Mouse (Mus musculus): ENCODE data around the gene Fkbp1a.
A peak's percentile ranks its signal among the peaks of the same experiment; 100 is the strongest.

The Fkbp1a gene

DNA sequence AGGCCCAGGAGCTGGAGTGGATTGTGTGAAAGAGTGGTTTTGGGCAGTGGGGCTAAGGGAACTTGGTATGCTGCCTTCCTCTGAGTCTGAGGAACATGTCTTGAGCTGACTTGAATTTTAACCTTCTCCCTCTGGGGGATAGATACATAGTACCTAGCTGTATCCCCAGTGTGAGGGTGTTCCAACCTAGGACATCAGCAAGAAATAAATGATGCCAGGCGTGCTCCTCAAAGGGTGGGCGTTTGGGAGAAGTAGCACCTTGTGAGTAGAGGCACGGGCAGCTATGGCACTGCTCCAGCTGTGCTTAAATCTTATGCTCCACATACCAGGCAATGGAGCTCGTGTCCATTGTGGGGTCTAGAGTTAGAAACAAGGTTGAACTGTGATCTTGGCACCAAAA lies 4.3 kb downstream of the Fkbp1a start:
- no peak for DNase-seq (ENCODE audit: low read depth in 1 of 2, low spot score in 2 of 2)

DNA sequence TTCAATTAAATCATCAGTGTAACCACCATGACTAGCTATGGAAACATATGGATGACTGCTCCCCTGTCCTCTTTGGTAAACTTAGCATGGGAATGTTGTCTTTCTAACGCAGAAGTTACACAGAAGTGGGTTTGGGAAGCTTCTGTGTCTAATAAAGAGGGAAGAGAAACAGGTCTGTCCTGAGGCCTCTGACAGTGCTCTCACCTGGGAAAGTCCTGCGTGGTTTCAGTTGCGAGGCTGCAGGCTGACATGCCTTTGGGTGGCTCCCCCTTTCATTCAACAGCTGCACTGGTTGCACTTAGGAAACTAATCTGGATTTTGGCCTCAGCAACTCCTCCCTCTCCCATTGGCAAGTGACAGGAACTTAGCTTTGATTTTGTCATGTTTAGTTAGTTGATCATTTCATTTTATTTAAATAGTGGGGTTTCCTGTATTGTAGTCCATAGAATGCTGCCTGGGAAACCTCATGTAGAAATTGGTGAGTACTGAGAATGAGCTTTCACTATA lies 7.4 kb downstream of the Fkbp1a start:
- DNase-seq (ENCODE audit: low read depth in 1 of 2, low spot score in 2 of 2) = no peak

DNA sequence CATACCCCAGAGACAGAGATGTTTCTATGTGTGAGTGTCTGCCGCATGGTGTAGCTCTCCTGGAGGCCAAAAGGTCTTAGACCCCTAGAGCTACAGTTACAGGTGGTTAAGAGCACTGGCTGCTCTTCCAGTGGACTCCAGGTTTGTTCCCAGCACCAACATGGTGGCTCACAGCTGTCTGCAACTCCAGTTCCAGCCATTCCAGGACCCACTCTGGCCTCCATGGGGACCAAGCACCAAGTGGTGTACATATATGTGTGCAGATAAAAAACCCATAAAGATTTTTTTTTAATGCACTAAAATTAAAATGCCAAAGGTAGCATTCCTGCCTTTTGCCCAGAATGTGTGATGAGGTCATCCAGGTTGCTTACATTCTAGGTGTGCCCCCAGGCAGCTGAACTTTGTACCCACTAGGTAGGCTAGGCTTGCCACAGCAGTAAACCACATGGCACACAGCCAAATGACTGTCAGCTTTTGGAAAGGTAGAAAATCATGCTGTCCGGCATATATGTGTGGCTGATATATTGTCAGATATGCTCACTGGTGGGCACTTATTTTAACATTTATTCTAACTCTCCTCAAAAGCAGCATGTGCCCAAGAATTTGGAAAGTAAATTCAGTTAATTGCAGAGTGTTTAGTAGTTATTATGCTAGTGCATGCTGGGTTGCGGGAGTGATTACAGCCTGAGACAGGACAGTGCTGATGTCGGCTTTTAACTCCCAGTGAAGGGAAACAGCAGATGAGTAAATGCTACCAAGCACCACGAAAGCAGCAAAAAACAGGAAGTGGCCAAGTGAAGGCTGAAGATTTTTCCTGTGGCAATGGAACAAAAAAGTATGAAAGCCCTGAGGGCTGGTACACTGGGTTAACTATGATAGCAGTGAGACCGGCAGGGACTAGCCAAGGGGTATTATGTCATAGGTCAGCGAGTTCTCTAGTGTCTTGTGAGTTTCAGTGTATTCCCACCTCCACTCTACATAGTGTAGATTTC lies 20.9 kb downstream of the Fkbp1a start:
- no peak for DNase-seq (ENCODE audit: low read depth in 1 of 2, low spot score in 2 of 2)

DNA sequence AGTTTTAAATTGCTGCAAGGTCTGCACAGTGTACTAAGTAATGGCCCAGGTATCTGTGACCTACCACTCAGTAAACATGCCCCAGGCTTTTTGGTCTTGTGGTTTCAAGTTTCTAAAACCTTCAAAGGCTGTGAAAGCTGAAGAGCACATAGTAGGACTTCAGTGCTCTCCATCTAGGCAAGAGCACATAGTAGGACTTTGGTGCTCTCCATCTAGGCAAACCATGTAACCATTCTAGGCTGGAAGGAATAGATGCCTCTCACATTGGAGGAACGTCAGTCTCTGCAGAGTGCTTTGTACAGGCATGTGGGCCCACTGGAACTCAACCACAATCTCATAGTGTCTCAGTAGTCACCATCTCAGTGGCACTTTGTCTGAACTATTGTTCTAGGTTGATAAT lies 21.7 kb downstream of the Fkbp1a start:
- no peak for DNase-seq (ENCODE audit: low read depth in 1 of 2, low spot score in 2 of 2)

DNA sequence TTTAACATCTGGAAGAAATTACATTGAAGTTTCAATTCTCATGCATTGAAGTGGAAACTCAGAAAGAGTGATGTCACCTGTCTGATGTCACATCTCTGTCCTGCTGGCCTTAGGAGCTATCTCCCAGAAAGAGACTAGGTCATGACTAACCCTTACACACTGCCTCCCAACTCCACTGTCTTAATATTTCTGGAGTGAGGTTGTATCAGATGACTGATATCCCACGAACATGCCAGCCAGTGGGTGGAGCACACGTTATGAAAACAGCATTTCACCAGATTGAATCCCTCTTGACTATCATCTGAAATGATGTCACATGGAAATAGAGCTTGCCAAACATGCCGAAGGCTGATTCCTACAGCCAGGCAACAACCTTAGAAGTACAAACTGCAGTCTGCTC lies 22.7 kb downstream of the Fkbp1a start:
- DNase-seq (ENCODE audit: low read depth in 1 of 2, low spot score in 2 of 2) = no peak

DNA sequence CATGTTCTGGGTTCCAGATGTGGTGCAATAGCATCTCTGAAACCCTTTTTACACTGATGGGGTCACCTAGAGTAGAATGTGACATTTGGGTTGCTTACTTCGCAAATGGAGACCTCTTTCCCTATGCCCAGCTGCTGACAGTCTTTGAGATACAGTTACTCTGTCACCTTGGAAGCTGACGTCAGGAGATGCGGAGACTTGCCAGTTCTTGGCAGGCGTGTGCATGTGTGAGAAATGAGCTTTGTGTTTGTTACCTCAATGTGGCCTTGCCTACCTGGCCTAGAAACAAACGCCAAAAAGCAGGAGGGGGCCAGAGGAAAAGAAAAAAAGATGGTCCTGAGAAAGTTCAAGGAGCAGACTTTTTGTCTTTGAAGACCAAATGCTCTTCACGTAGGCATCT lies 24.6 kb downstream of the Fkbp1a start:
- DNase-seq (ENCODE audit: low read depth in 1 of 2, low spot score in 2 of 2) = no peak

DNA sequence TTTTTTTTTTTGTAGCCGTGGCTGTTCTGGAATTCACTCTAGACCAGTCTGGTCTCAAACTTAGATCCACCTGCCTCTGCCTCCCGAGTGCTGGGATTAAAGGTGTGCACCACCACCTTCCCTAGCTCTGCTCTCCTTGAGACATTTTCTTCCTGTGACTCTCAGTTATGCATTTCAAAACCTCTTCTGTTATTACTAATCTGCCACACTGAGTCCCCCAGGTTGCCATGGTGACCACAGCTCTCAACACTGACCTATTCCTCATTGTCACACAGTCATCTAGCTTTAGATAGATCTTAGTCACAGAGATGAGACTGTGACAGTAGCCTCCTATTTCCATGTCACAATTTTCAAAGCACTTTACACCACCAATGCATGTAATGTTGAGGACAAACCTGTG lies 27.2 kb downstream of the Fkbp1a start:
- DNase-seq (ENCODE audit: low read depth in 1 of 2, low spot score in 2 of 2) = no peak

DNA sequence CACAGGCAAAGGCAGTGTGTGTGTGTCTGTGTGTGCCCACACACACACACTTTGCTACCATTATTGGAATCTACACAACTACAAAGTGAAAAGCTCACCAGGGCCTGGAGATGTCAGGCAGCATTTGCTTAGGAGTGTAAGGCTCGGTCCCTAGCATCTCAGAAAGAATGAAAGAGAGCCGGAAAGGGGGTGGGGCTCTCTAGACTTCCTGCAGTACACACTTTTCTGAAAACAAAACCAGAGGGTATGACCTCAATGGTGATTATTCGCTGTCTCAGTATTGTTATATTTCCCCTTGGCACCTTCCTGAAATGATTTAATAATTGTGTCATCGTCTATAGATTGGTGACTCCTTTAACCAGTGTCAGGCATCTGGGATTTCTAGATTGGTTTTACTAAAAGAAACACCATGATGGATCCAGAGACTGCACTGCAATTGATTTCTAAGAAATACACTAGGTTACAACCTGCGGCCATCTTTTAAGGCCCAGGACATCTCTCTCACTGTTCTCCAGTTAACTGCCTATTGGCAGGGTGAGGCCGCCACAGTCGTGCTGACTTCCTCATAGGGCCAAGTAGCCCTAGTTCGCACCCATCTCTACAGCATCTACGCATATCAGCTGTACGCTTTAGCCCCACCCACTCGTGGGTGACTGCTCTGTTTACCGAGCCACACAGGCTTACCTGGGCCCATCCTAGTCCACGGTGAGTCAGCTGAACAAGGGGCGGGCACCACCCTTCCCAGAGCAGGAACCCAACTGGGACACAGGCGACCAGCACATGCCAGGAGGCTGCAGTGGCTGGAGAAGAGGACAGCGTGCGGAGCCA lies 29.8 kb downstream of the Fkbp1a start, which contains the start of gene Sdcbp2:
Gene Sdcbp2, plus strand, starts transcription at position 750 of the 828 bp plus-strand sequence.
- no peak for DNase-seq (ENCODE audit: low read depth in 1 of 2, low spot score in 2 of 2)

DNA sequence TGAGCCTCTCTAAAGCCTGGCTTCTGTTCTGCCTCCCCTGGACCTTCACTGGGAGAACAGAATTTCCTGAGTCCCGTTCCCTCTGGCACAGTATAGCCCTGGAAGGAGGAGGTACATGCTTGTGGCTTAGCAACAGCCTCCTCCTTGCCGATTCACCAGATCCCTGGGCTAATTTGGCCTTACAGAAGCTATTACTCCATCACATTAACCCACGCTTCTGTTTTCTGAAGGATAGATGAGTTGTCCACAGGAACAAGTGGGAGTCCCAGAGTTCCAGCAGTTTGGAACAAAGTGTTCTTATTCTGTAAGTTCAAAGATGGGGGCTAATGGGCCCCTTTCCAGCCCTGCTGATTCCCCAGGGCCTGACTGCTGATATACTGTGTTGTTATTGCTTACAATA lies 31.4 kb downstream of the Fkbp1a start:
- no peak for DNase-seq (ENCODE audit: low read depth in 1 of 2, low spot score in 2 of 2)

DNA sequence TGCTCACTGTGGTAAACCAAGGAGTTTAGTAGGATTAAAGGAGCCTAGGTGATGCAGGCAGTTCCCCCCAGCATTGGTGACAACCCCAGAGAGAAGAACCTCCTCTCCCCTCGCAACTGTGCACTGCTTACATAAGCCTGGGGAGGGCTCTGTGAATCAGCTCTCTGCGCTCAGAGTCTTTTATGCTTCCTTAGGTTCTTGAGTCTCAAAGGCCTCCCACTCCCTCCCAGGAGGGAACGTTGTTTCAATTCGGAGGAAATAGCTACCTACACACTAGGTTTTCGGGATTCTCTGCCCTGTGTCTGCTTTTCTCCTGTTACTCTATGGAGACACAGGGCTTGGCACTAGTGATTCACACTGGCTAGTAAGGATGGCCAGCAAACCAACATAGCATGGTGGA lies 32.3 kb downstream of the Fkbp1a start:
- no peak for DNase-seq (ENCODE audit: low read depth in 1 of 2, low spot score in 2 of 2)

DNA sequence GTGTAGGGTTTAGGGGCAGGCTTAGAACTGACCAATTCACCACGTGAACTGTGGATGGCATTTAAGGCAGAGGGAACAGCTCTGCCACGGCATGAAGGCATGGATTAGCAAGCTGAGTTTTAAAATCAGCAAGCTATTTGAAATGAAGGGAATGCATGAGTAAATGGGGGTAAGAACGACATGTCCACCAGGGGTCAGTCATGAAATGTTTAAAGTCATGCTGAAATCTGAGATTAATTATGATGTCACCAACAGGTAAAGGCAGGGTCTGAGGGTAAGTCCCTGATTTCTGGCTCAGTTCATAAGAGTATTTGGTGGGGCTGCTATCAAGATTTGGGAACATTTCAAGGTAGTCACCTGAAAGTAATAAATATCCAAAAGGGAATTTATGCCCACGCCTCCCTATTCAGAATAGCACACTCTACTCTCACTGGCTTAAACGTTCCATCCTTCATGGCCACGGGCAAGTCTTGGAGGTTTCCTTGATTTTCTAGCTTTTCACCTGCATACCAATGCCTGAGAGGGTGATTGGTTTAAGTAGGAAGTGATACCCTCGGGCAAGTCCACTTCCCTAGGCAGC lies 32.9 kb downstream of the Fkbp1a start:
- DNase-seq (ENCODE audit: low read depth in 1 of 2, low spot score in 2 of 2) = no peak

DNA sequence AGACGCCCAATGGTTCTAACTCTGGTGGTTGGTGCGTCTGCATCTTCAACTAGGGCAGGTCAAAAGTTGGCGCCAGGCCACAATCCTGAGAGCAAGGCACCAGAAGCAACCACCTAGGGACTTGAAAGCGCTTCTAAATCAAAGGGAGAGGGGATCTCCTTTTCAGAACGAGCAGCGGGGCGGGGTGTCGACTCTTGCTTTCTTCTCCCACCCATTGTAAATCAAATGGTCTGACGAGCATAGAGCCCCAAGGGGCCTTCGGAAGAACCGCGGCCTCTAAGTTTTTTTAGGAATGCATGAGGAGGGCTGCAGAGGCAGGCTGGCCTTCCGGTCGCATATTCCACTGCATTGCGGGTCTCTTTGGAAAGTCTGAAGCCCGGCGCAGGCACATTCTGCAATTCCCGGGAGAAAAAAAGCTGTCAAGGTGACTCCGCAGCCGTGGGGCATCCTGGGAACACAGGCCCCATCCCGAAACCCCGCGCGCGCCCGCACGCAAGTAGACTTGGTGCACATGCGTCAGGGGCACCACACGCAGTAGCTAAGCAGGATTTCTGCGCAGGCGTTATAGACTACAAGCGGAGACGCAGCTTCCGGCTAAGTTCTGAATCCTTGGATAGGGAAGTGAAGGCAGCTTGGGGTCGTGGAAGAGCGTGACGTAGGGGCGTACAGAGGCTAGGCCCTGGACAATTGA lies 33.6 kb downstream of the Fkbp1a start:
- peak in 1 of 2 experiments; percentile 7 for DNase-seq (ENCODE audit: low read depth in 1 of 2, low spot score in 2 of 2)

DNA sequence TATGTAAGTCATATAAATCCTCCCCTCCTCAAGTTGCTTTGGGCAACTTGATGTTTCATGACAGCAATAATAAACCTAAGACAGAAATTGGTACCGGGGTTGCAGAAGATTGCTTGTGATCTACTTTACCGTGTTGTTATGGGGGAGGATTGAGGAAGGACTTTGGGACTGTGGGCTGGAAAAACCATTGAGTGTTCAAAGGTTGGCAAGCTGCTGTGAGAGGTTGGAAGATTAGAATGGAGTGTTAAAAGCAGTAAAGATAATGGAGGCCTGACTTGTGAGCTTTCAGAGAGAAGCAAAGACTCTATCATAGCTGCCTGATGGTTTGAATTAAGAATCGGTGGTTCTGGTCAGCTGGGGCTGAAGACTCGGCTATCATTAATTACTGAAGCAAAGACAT lies 36.9 kb downstream of the Fkbp1a start:
- no peak for DNase-seq (ENCODE audit: low read depth in 1 of 2, low spot score in 2 of 2)

DNA sequence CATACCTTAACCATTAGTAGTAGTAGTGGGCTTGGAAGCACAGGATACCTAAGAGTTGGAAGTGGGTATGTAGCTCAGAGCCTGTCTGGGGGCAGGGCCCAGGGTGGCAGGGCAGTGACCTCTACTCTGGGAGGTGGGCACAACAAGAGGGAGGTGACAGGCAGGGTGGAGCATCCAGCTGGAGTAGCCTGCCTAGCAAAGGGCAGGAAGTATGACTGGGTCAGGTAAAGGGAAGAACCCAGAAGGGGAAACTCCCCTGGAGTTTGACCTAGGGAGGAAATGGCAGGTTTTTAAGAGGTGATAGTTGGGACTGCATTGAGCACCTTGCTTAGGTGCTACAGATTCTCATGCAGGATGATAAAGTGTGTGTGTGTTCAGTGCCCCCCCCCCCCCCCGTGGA lies 38.7 kb downstream of the Fkbp1a start:
- DNase-seq (ENCODE audit: low read depth in 1 of 2, low spot score in 2 of 2) = no peak

DNA sequence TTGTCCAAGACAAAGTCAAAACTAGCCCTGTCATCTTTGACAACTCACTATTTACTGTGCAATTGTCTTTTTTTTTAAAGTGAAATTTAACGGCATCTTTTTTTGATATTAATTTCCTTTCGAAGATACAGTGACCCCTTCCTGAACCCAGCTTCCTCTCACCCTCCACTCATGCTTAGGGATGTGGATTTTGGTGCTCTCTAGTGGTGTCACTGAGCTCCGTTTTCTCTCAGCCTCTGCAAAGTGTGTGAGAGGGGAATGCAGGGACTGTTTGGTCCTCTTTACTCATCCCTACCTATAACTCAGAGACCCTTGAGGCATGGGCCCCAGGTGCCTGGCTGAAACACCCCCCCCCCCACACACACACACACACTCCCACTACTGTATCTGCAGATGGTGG lies 43.7 kb downstream of the Fkbp1a start:
- no peak for DNase-seq (ENCODE audit: low read depth in 1 of 2, low spot score in 2 of 2)

DNA sequence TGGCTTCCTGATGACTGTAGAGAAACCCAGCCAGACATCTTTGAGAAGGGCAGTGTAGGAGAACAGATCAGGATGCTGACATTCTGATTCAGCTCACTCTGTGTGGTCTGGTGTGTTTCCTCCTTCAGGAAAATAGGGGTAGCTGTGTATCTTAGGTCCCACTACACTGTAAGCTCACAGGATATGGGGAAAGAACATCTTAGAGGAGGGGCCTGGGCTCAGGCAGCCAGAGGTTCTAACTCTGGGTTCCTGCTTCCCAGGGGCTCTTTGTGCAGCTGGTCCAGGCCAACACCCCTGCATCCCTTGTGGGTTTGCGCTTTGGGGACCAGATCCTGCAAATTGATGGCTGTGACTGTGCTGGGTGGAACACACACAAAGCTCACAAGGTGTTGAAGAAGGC lies 44.5 kb downstream of the Fkbp1a start:
- DNase-seq (ENCODE audit: low read depth in 1 of 2, low spot score in 2 of 2) = no peak

DNA sequence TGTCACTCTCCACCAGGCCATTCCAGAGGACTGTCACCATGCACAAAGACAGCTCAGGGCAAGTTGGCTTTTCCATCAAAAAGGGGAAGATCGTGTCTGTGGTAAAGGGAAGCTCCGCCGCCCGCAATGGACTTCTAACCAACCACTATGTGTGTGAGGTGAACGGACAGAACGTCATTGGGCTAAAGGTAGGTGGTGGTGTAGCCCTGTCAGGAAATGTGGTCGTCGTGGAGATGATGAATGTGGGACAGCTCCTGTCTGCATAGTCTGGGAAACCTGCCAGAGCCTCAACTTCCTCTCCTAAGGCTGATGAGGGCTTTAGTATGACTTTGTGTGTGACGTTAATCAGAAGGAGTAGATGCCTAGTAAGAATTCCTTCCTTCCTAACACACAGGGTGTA lies 45.0 kb downstream of the Fkbp1a start:
- DNase-seq (ENCODE audit: low read depth in 1 of 2, low spot score in 2 of 2) = no peak

DNA sequence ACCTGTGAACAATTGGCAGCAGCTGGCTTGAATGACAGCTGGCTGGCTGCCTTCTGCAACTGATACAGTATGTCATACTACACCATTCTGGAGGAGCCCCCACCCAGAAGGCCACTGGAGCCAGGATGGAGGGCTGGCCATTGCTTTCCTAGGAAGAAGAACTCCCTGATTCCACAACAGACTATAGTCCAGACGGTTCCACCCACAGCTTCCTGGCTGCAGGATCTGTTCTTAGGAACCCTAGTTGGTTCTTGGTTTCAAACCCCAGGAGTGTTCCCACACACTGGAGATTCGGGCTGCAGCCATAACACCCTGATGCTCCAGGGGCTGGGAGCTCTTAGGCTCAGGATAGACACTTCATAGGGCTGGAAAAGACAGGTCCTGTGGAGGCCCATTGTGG lies 55.8 kb downstream of the Fkbp1a start:
- no peak for DNase-seq (ENCODE audit: low read depth in 1 of 2, low spot score in 2 of 2)

DNA sequence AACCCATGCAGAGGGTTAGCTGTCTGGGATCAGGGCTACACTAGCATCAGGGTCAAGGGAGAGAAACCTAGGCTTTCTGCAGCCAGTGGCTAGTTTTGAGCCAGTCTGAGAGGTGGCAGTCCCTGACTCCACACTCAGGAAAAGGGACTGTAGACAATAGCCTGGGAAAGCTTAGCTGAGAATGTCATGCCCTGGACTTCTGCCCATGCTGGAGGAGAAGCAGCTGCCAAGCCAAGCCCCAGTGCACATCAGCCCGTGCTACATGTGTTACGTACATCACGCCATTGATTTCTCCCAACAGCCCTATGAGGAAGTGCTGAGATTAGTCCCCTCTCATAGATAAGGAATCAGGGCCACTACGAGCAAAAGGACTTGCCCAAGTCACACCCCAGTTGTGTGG lies 59.8 kb downstream of the Fkbp1a start:
- DNase-seq (ENCODE audit: low read depth in 1 of 2, low spot score in 2 of 2) = no peak

DNA sequence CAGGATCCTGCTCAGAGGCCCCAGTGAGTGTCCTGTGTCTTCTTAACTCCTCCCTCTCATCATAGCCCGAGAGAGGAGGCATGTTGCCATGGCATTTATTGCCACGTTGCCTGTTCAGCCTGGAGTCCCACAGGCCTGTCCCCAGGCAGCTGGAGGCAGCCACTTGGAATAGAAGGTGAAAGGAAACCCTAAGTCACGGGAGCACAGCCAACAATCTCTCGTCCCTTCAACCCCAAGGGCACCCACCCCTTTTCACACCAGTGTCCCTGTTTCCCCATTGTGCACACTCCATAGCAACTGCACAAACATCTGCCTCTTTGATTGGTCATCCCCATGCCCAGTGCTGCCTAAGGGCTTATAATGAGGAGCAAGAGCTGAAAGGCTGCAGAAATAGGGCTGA lies 61.3 kb downstream of the Fkbp1a start:
- DNase-seq (ENCODE audit: low read depth in 1 of 2, low spot score in 2 of 2) = no peak

DNA sequence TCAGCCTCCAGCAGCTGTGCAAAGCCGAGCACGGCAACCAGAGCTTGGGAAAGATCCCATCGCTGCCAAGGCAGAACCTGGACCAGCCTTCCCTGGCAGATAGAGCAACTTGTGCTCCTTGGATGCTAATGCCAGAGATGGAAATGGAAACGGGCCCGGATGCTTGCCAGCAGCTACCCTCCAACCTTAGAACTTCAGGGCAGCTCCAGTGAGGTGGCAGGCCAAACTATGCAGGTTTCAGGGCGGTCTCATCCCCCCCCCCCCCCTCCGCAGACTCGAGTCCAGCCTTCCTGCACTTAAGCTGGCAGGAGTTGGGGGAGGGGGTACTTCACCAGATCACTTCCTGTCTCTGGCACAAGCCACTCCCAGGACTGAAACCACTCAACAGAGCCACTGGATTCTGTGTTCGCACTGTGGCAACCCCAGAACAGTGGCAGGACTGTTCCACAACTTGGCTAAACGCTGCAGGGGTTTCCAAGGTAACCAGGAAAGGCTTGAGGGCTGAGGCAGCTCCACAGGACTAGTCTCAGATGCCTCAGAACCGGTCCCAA lies 63.2 kb downstream of the Fkbp1a start:
- no peak for DNase-seq (ENCODE audit: low read depth in 1 of 2, low spot score in 2 of 2)

All from monocyte, adult 2 months (primary cell).